Mouse (Mus musculus) heart, postnatal 25 days (tissue): ENCODE measurements around the gene Mroh2a. TPM values are rescaled to one million over a fixed set of nuclear protein-coding genes. Genes with fewer than 3 reads are reported as not detected.

Experiments
- DNase-seq: peaks from one replicate; pipeline ENCODE4 v3.0.0; 2022; ENCODE audit warnings: low spot score
- intact Hi-C: fragments of 180-260 bp; cut with DNase I; formaldehyde crosslinking; loops from one replicate; pipeline ENCODE4 v1.15.1; 2025
- total RNA-seq, 2 experiments: library from RNA; stranded (reverse); gene quantifications; 2 replicates each; pipeline ENCODE4 v1.2.3; 2021

Gene Mroh2a
- total RNA-seq, 2 experiments from 2014 or later = 0.28 to 0.42 TPM

DNA sequence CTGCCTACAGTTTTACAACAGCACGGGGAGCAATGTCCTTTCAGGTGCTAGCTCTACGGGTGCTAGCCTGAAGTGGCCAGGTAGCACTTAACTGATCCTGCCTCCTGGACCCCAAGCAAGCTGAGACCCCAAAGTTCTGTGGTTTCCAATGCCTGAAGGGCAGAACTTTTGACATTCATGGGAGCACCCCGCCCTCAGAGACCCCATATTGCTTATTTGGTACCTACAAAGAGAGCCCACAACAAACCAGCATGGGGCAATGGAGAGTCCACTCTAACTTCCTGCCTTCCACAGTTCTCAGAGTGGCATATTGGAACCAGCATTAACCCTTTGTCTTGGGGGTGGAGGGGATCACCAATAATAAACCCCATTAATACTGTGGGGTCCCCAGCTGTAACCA lies 46.5 kb downstream of the Mroh2a start:
- intact Hi-C loops = no loop called here
- DNase-seq = peak; percentile 3

GRCm38 (mm10) chr1:88273832-88274231 lies 47.0 kb downstream of the Mroh2a start:
- intact Hi-C loops = no loop called here
- peak; percentile 11 for DNase-seq

- DNase-seq = peak; percentile 7
- intact Hi-C loops = loop anchor here (5.0 kb wide), 1 partner anchor 267 kb away; the partner anchor contains the start of gene Usp40
These were observed 47.7 kb downstream of the Mroh2a start for GRCm38 (mm10) chr1:88274371-88275077.

GRCm38 (mm10) chr1:88275078-88275680 lies 48.4 kb downstream of the Mroh2a start:
- DNase-seq = no peak
- intact Hi-C loops = loop anchor here (5.0 kb wide), 1 partner anchor 268 kb away; the partner anchor contains the start of gene Usp40

- DNase-seq = peak; percentile 4
- intact Hi-C loops = loop anchor here (5.0 kb wide), 1 partner anchor 269 kb away; the partner anchor contains the start of gene Usp40
These were observed 49.1 kb downstream of the Mroh2a start for GRCm38 (mm10) chr1:88275698-88276523.

- intact Hi-C loops = loop anchor here (5.0 kb wide), 1 partner anchor 269 kb away; the partner anchor contains the start of gene Usp40
- DNase-seq = no peak
These were observed 49.8 kb downstream of the Mroh2a start for GRCm38 (mm10) chr1:88276524-88277097.

GRCm38 (mm10) chr1:88277098-88277817 lies 50.5 kb downstream of the Mroh2a start, which contains the start of the genes Hjurp and Trpm8:
TSS of gene Hjurp (minus strand) at chr1:88277633.
TSS of gene Trpm8 (plus strand) at chr1:88277661.
- intact Hi-C loops = loop anchor here (5.0 kb wide), 1 partner anchor 270 kb away; the partner anchor contains the start of gene Usp40
- DNase-seq = peak; percentile 100

GRCm38 (mm10) chr1:88277818-88278511 lies 51.2 kb downstream of the Mroh2a start:
- no peak for DNase-seq
- intact Hi-C loops = loop anchor here (5.0 kb wide), 1 partner anchor 271 kb away; the partner anchor contains the start of gene Usp40

DNA sequence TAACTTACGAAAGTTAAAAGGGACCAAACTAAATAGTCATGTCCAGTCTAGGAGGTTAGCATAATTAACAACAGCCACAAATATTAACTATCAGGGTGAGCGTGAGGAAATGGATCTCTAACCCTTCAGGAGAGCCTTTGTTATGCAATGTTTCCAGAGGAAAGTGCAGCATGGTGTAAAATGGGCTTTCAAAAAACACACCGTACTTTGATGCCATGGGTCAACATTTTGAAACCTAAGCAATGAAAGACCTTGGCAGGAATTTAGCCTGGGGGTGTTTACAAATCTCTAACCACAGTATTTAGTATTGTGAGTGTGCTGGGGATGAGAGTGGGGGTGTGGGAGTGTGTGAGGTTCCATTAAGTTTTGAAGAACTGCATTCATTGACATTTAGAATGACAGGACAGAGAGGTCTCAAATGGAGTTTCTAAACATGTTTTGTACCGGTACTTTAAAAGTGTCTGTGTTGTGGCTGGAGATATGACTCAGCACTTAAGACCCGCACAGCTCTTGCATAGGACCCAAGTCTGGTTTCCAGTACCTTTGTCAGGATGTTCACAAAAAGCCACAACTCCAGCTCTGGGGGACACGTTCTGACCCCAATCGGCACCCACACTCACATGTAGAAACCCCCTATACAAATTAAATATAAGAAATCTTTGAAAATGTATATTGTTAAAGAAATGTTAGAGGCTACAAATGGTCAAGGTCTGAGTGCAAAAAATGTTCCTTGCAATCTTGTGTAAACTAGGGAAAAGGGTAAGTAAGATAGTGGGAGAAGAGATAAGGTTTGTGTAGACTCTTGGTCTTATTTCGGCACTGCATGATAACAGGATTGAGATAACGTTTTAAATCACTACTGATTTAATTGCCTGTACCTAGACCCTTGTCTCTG lies 52.6 kb downstream of the Mroh2a start:
- DNase-seq = no peak
- intact Hi-C loops = loop anchor here (5.0 kb wide), 1 partner anchor 272 kb away; the partner anchor contains the start of gene Usp40

GRCm38 (mm10) chr1:88280006-88280690 lies 53.4 kb downstream of the Mroh2a start:
- intact Hi-C loops = no loop called here
- DNase-seq = no peak

DNA sequence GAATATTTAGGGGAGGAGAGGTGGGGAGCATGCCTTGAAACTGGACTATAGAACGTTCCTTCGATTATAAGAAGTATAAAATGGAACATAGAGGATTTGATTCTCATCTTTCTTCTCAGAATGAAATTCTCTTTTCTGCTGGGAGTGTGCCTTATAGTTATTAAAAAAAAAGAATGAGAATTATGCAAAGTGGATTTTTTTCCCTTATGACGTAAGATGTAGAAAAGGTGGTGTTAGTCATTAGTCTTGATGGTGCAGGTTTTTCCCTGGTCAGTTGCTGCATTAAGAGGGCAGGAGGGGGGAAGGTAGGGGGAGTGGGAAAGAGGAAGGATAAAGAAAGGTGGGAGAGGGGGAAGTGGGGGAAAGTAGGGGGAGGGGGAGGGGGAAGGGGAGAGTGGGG lies 55.5 kb downstream of the Mroh2a start:
- no peak for DNase-seq
- intact Hi-C loops = no loop called here

DNA sequence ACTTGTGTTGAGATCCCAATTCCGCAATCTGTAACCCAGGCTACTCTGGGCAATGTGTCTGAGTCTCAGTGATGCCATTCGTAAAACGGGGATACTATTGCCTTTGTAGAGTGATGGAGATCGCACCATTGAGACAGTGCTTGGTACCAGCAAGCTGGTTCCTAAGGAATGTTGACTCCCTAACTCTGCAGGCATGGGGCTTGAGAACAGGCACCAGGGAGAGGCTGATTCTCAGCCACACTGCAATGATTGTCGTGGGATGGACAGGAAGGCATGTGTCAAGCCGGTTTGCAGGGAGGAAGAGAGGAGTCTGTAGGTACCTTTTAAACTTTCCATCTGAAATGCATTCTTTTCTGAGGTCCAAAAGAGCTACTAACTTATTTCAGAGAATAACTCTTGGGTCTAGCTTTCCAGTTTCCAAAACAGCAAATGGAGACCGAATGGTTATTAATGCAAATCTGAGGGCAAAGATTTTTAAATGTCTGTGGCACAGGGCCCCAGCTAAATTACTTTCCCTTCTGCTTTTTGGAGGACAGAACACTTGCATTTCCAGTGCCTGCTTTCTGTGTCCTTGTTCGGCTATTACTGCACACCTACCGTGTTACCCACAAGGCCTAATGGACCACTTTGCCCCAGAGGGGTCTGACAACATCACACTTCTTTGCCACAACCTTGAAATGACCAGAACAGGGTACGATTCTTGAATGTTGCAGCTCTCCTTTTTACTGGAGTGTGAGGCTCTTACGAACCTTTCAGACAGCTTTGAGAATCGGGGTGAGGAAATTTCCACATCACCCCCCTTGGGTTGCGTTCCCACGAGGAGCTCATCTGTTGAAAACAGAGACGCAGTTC lies 56.8 kb downstream of the Mroh2a start:
- DNase-seq = no peak
- intact Hi-C loops = no loop called here

- DNase-seq = no peak
- intact Hi-C loops = no loop called here
These were observed 57.6 kb downstream of the Mroh2a start for GRCm38 (mm10) chr1:88284228-88284945.

- intact Hi-C loops = no loop called here
- no peak for DNase-seq
These were observed 58.1 kb downstream of the Mroh2a start for GRCm38 (mm10) chr1:88284946-88285320.

DNA sequence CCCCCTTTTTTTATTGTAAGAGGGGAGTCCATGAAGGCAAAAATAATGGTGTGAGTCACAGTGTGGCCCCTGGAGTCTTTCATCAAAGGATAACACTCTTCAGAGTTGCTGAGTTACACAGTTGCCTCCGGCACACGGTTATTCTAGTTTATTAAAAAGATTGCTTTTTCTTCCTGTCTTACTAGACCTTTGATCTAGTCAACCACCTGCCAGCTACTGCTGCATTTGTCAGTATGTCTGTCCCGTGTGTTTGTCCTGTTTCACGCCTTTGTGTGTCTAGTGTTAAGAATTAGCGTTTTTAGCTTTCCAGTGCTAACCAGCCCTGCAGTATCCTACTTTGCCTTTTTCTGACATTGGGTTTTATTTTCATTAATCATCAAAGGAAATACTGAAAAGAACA lies 58.9 kb downstream of the Mroh2a start:
- intact Hi-C loops = no loop called here
- no peak for DNase-seq
